Mouse (Mus musculus) thymus, postnatal 10 days (tissue): ENCODE measurements at regions not wholly inside any gene's neighbourhood (a gene's known extent, or its start where the extent isn't known, plus 50 kb on each side); places are given as distances from the start of the nearest gene placed in this dataset.

Experiments used
- DNase-seq, 2 experiments: peaks; one replicate each; pipeline ENCODE4 v3.0.0; 2021; ENCODE audit warnings: low spot score in 2 of 2

DNA sequence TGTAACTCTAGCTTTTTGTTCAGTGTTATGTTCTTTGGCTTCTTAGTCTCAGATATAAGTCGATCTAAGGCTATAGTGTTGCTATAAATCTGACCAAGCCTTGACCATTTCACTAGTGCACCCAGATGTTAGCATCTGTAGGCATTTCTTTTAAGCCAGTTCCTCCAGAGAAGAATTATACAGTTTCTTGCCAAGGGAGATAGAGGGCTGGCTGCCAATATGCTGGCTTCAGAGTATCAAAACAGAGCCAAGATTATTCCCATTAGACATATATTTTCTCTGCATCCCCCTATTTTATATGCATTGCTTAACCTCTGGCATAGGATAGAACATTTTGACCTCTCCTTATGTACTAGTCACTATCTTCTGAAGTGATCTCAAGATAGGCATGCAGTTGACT, 487.5 kb downstream of the Synb start:
- no peak for DNase-seq

- no peak for DNase-seq
Measured at GRCm38 (mm10) chr14:68784395-68784794, 509.7 kb downstream of the Synb start.

GRCm38 (mm10) chr14:68783216-68783615, 510.9 kb downstream of the Synb start:
- DNase-seq: no peak

DNA sequence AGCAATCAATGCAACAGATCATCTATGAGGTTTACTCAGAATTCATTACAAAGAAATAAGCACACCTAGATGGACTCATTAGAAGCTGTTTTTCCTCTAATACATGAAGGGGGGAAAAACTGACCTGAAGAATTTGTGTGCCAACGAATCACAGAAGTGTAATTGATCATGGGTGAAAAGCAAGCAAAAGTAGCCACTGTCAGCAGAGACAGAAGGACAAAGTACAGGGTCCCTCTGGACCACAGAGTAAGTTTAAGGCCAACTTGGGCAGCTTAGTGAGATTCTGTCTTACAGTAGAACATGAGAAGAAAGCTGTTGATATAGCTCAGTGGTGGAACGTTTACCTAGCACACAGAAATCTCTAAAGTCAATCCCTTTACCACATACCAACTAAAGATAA, 523.7 kb downstream of the Synb start:
- DNase-seq: no peak

- DNase-seq: no peak
Measured at GRCm38 (mm10) chr14:68762916-68763315, 531.2 kb downstream of the Synb start.

DNA sequence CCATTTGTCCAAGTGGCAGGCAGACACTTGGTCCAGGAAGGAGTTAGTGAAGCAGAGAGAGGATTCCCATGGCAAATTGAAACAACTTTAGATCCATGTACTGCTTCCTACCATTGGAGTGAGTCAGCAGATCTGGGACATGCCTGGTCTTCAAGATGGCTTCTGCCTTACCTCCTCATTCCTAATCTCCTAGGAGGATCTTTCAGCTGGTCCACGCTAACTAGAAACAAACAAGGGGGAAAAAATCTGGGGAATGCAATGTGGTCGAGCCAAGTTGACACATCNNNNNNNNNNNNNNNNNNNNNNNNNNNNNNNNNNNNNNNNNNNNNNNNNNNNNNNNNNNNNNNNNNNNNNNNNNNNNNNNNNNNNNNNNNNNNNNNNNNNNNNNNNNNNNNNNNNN, 549.4 kb downstream of the Synb start:
- DNase-seq: no peak

- no peak for DNase-seq
Measured at GRCm38 (mm10) chr14:68738474-68738873, 555.6 kb downstream of the Synb start.

DNA sequence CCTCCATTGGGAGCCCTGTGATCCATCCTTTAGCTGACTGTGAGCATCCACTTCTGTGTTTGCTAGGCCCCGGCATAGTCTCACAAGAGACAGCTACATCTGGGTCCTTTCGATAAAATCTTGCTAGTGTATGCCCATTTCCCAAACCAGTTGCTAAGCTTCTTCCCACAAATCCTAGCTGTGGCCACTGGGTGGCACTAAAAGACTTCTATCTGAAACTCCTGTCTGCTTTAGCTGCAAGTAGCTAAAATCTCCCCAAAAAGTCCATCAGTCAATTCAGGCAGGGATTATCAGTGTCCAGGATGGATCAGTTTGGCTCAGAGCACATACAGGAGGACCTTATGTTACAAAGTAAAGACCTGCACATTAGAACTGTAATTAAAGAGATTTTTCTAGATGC, 558.3 kb downstream of the Synb start:
- peak; percentile 9 to 35 for DNase-seq

DNA sequence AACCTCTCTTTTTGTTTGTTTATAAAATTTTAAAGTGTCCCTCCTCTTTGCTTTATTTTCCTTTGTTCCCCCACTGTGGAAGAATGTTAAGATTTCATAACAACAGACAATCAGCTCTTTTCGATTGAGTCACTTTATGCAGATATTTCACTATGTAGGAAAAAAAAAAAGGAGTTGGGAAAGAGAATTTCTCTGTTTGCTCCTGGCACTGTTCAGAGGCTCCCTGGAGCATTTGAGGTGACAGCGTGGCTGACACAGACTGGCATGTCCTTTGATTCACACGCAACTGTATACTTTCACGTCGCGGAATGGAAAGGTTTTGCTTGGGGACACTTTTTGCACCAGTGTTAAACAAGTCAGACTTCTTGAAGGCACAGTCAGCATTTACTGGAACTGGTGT, 572.9 kb downstream of the Synb start:
- DNase-seq: no peak

DNA sequence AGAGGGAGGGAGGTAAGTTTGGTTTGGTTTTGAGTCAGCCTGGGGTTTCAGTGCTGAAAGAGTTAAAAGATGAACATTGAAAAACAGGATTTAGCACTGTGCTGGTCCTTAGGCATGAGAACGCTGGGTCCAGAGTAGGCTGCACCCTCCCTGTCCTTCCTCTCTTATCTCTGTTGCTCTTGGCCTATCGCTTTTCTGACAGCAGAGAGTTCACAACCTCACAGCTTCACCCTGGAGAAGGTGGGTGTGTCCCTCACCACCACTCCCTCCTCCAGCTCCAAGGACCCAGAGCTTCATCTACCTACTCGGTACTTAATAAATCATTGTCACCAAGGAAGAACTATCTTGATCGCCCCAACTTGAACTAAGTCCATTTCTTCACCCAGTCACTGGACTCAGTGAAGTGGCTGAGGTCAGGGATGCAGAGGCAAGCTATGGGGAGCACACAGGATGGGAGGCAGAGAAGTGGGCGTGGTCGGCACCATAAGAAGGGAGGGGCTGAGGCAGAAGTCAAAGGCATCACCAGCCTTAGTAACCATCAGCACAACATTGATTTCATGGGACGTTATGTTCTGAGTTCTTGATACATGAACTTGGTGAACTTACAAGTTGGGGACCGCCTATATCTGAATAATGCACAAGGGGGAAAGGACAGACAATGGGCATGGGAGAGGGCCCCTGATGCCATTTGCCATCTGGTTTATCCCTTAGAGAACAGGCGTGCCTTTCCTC, 574.5 kb downstream of the Synb start:
- no peak for DNase-seq

- no peak for DNase-seq
Measured at GRCm38 (mm10) chr14:68718846-68719245, 575.3 kb downstream of the Synb start.
